Mouse (Mus musculus): Measurements from ENCODE around the gene Tmem63a. TPM values are rescaled to one million over a fixed set of nuclear protein-coding genes. Genes with fewer than 3 reads are reported as not detected.

The Tmem63a gene
- polyA plus RNA-seq, 1 experiment from 2014 or later = 11.8 TPM

DNA sequence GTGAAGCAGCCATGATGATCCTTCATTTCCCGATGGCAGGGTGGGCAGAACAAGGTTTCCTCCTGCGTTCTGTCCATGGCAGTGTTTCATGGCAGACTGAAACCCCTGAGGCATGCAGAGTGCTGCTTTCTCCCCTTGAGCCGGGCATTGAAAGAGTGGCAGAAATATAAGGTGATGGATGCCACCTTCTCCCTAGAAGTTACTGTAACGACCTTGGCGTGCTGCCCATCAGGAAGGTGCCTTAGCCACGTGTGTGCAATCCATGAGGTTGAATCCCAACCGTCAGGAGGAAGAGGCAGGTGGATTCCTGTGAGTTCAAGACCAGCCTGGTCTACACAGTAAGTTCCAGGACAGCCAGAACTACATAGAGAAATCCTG is 79.3 kb downstream of the Tmem63a start:
- H3K4me3 ChIP-seq (ENCODE audit: low read length) = no peak overlapping the region
- H3K4me2 ChIP-seq (replicated peaks; ENCODE audit: low read depth, low read length) = no peak overlapping the region
- H3K27ac ChIP-seq (ENCODE audit: low read length) = no peak overlapping the region
- H3K36me3 ChIP-seq (ENCODE audit: insufficient read depth, low read length) = no peaks in the 10 kb centered on the region
- no peaks in the 10 kb centered on the region for H3K27me3 ChIP-seq (ENCODE audit: insufficient read depth, low read length)
- no peaks in the 10 kb centered on the region for H3K9me3 ChIP-seq (ENCODE audit: low read length)
- ATAC-seq (ENCODE audit: low FRiP score, low TSS enrichment) = no peak
- no peak overlapping the region for H3K9ac ChIP-seq (replicated peaks; ENCODE audit: low read length)
- peaks cover 15% of the 10 kb centered on the region for H3K4me1 ChIP-seq (ENCODE audit: insufficient read depth, low read length)
- 47% methylated on average over 7 of the region's 7 CpGs for WGBS

- no peaks in the 10 kb centered on the region for H3K27me3 ChIP-seq (ENCODE audit: insufficient read depth, low read length)
- peaks cover 9% of the 10 kb centered on the region for H3K4me1 ChIP-seq (ENCODE audit: insufficient read depth, low read length)
- H3K9me3 ChIP-seq (ENCODE audit: low read length) = no peaks in the 10 kb centered on the region
- H3K36me3 ChIP-seq (ENCODE audit: insufficient read depth, low read length) = no peaks in the 10 kb centered on the region
- peak; percentile 57 for ATAC-seq (ENCODE audit: low FRiP score, low TSS enrichment)
- H3K27ac ChIP-seq (ENCODE audit: low read length) = no peak overlapping the region
- 11% methylated on average over 1 of the region's 1 CpGs for WGBS
- H3K9ac ChIP-seq (replicated peaks; ENCODE audit: low read length) = no peak overlapping the region
- H3K4me2 ChIP-seq (replicated peaks; ENCODE audit: low read depth, low read length) = no peak overlapping the region
- H3K4me3 ChIP-seq (ENCODE audit: low read length) = no peak overlapping the region
Observed at GRCm38 (mm10) chr1:181022265-181022664, 80.1 kb downstream of the Tmem63a start.

Other genes with a start within 250 kb of the Tmem63a start
- 0.41 and 0.55 TPM in 2 replicates for gene Mixl1, start 245.3 kb upstream of the Tmem63a start, polyA plus RNA-seq (2015; fragmentation: Nextera tagmentation; extraction: Ambion mirVana)
- gene Acbd3, start 216.3 kb upstream of the Tmem63a start, polyA plus RNA-seq (2015; fragmentation: Nextera tagmentation; extraction: Ambion mirVana) = 22.7 and 23.3 TPM in 2 replicates
- 2,516 and 2,589 TPM in 2 replicates for gene H3f3a, start 128.4 kb upstream of the Tmem63a start, polyA plus RNA-seq (2015; fragmentation: Nextera tagmentation; extraction: Ambion mirVana)
- gene Sde2, start 91.2 kb upstream of the Tmem63a start, polyA plus RNA-seq (2015; fragmentation: Nextera tagmentation; extraction: Ambion mirVana) = 41.4 and 42.8 TPM in 2 replicates
- 0.12 TPM in 1 of 2 replicates, not detected in the other for gene Lefty2, start 49.2 kb upstream of the Tmem63a start, polyA plus RNA-seq (2015; fragmentation: Nextera tagmentation; extraction: Ambion mirVana)
- gene Pycr2, start 38.1 kb upstream of the Tmem63a start, polyA plus RNA-seq (2015; fragmentation: Nextera tagmentation; extraction: Ambion mirVana) = 111 TPM in 2 replicates
- gene Lefty1, start 7.3 kb upstream of the Tmem63a start, polyA plus RNA-seq (2015; fragmentation: Nextera tagmentation; extraction: Ambion mirVana) = 1.2 TPM in 2 replicates
- gene Ephx1, start 78.6 kb downstream of the Tmem63a start, polyA plus RNA-seq (2015; fragmentation: Nextera tagmentation; extraction: Ambion mirVana) = 7.1 and 8.3 TPM in 2 replicates
- 0.09 TPM in 1 of 2 replicates, not detected in the other for gene 9130409I23Rik, start 108.9 kb downstream of the Tmem63a start, polyA plus RNA-seq (2015; fragmentation: Nextera tagmentation; extraction: Ambion mirVana)
- 32.3 and 39.0 TPM in 2 replicates for gene Nvl, start 201.9 kb downstream of the Tmem63a start, polyA plus RNA-seq (2015; fragmentation: Nextera tagmentation; extraction: Ambion mirVana)
- 119 and 140 TPM in 2 replicates for gene Cnih4, start 202.3 kb downstream of the Tmem63a start, polyA plus RNA-seq (2015; fragmentation: Nextera tagmentation; extraction: Ambion mirVana)

Data from kidney, embryonic 16.5 days (tissue).